Mouse (Mus musculus) spleen, adult 2 months (tissue): Measurements from ENCODE around the gene Zdhhc1. TPM values are rescaled to one million over a fixed set of nuclear protein-coding genes. Genes with fewer than 3 reads are reported as not detected.

Experiments
- DNase-seq, 2 experiments: peaks; one replicate each; pipeline versions ENCODE4 v3.0.0 to v3.0.0-alpha.2; 2012 to 2021; ENCODE audit warnings: low spot score in 2 of 2, low read depth in 1 of 2
- H3K27ac ChIP-seq: fragments of 200-500 bp; 2 replicates; pipeline ENCODE4 v1.5.1; 2012; ENCODE audit warnings: low read length, inconsistent platforms; ENCODE audit not compliant: insufficient read depth
- H3K27me3 ChIP-seq: fragments of 200-500 bp; 2 replicates; pipeline ENCODE4 v1.6.1; 2012; ENCODE audit warnings: mild to moderate bottlenecking, moderate library complexity, low read length, inconsistent platforms; ENCODE audit not compliant: control insufficient read depth, insufficient read depth
- H3K36me3 ChIP-seq: fragments of 200-500 bp; 2 replicates; pipeline ENCODE4 v1.6.1; 2012; ENCODE audit warnings: mild to moderate bottlenecking, low read length, inconsistent platforms; ENCODE audit not compliant: control insufficient read depth, insufficient read depth
- H3K4me1 ChIP-seq: fragments of 200-500 bp; 2 replicates; pipeline ENCODE4 v1.6.1; 2011; ENCODE audit warnings: inconsistent platforms; ENCODE audit not compliant: control insufficient read depth, insufficient read depth, insufficient read length
- H3K4me3 ChIP-seq: fragments of 200-500 bp; 2 replicates; pipeline ENCODE4 v1.5.1; 2011; ENCODE audit warnings: mild to moderate bottlenecking, inconsistent platforms; ENCODE audit not compliant: insufficient read depth, insufficient read length; ENCODE audit errors: extremely low read depth
- CTCF ChIP-seq: fragments of 200-500 bp; IDR thresholded peaks from 2 replicates; pipeline ENCODE4 v1.5.1; 2011; ENCODE audit warnings: mild to moderate bottlenecking, inconsistent platforms; ENCODE audit not compliant: insufficient read depth, insufficient read length, insufficient replicate concordance; ENCODE audit errors: extremely low read depth
- POLR2A ChIP-seq: fragments of 200-500 bp; IDR thresholded peaks from 2 replicates; pipeline ENCODE4 v1.6.1; 2011; ENCODE audit warnings: low read depth, low read length, inconsistent platforms
- WGBS: fragments of 180-500 bp; shearing (Covaris S2); methylation state at CpG from one replicate; pipeline ENCODE4 v1.1.7; 2018; 5-methylcytosine and 5-hydroxymethylcytosine counted together
- polyA plus RNA-seq: library from polyadenylated mRNA; depleted of rRNA; stranded (reverse); fragments of >200 nt; gene quantifications from 2 replicates; pipeline ENCODE4 v1.2.3, GENCODE M21; 2012

Gene Zdhhc1
- polyA plus RNA-seq, 1 experiment: 15.3 TPM

GRCm38 (mm10) chr8:105469816-105470215 is 26.9 kb downstream of the Zdhhc1 start:
- no peak for TF ChIP-seq POLR2A
- no peak for TF ChIP-seq CTCF
- Histone ChIP-seq H3K4me3 (no peak overlapping the region), H3K36me3 (no peaks in the 10 kb centered on the region), H3K27ac (no peak overlapping the region), H3K27me3 (no peaks in the 10 kb centered on the region; the same call in 1 of the 2 replicates), H3K4me1 (no peaks in the 10 kb centered on the region)
- no peak for DNase-seq
- WGBS: 83% methylated on average over 5 of the region's 5 CpGs

GRCm38 (mm10) chr8:105469041-105469695 is 27.5 kb downstream of the Zdhhc1 start:
- WGBS: 62% methylated on average over 6 of the region's 6 CpGs
- no peak for DNase-seq
- H3K36me3 ChIP-seq: no peaks in the 10 kb centered on the region
- no peak overlapping the region for H3K27ac ChIP-seq
- H3K4me1 ChIP-seq: no peaks in the 10 kb centered on the region
- H3K4me3 ChIP-seq: no peak overlapping the region
- no peaks in the 10 kb centered on the region; the same call in 1 of the 2 replicates for H3K27me3 ChIP-seq
- TF ChIP-seq CTCF (no peak), POLR2A (no peak)

DNA sequence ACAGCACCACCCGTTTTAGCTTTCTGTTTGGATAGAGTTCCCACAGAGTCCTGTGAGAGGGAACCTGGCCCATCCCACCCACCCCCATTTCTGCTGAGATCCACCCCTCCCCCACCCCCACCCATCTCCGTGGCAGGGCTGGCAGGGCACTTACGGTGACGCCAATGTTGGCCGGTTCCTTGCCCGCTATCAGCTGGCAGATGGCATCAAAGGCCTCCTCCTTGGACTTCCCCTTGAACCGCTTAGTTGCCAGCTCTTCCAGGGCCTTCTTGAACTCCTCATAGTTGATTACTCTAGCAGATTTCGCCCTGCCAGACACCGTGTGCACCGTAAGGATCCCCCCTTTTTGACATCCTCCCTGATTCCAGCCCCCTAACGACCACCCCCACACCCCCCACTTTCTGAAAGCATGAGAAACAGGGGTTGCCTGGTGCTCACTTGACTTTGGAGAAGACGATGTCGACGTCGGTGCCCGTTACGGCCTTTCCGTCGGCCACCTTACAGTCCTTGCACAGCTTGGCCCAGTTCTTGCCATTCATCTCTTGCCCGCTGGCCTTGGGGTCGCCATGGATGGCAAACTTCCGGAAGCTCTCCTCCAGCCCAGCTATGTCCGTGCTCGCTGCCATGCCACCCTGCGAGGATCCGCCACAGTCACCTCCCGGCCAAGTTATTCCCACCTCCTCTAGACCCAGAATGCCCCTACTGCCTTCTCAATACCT is 28.5 kb downstream of the Zdhhc1 start:
- WGBS: 88% methylated on average over 27 of the region's 27 CpGs
- DNase-seq: no peak
- Histone ChIP-seq H3K27ac (no peak overlapping the region), H3K27me3 (no peaks in the 10 kb centered on the region; the same call in 1 of the 2 replicates), H3K4me3 (no peak overlapping the region), H3K36me3 (no peaks in the 10 kb centered on the region), H3K4me1 (no peaks in the 10 kb centered on the region)
- TF ChIP-seq POLR2A: no peak

DNA sequence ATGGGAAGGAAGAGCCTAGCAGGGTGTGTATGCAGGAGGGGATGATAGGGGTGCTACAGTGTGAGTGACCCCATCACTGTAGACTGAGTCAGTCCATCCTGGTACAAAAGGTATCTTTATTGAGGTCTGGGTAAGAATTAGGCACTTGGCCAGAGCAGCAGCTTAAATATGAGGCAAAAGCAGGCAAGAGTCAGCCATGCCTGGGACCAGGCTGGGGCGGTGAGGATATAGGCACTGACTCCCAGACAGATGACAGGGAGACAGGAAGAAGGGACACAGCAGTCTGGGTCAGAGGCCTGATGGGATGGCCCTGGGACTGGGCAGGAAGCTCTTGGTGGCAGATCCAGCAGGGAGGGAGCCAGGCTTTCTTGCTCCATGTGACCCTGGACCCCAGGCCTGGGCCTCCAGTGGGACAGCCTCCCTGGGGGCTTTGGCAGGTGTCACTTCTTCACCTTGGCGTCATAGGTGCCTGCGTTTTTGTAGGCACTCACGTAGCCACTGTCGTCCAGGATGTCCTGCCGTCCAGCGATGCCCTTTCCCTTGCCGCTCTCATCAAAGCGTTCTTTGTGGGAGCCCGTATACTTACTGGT is 29.2 kb downstream of the Zdhhc1 start:
- no peaks in the 10 kb centered on the region for H3K36me3 ChIP-seq
- no peak for DNase-seq
- no peaks in the 10 kb centered on the region for H3K4me1 ChIP-seq
- no peak overlapping the region for H3K27ac ChIP-seq
- H3K4me3 ChIP-seq: no peak overlapping the region
- H3K27me3 ChIP-seq: no peaks in the 10 kb centered on the region; the same call in 1 of the 2 replicates
- TF ChIP-seq CTCF: no peak
- TF ChIP-seq POLR2A: no peak
- 97% methylated on average over 10 of the region's 10 CpGs for WGBS

DNA sequence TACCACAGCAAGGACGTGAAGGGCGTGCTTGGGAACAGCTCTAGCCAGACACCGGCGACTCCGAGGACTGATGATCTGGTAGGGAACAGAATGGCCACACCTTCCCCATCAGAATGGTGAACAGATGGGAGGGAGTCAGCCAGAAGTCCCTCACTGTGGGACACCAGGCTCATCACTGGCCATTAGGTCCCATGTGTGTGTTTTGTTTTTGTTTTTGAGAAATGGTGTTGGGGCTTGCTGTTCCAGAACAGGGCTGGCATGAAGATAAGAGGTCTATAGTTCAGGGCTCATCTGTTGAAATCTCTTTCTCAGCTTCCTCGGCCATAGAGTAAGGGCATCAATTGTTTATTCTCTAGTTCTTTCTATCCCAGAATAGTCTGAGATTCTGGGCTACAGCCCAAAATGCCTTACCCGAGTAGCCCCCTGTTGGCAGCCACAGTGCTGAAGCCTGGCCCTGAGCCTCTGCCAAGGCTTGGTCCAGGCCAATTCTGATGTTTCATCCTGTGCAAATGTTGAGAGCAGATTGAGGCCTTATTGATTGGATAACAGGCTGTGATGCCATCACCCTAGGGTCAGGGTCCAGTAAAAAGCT is 29.9 kb downstream of the Zdhhc1 start:
- Histone ChIP-seq H3K36me3 (no peaks in the 10 kb centered on the region), H3K27me3 (no peaks in the 10 kb centered on the region; the same call in 1 of the 2 replicates)
- 90% methylated on average over 7 of the region's 7 CpGs for WGBS

GRCm38 (mm10) chr8:105466246-105466645 is 30.5 kb downstream of the Zdhhc1 start:
- TF ChIP-seq POLR2A: no peak
- 86% methylated on average over 6 of the region's 6 CpGs for WGBS
- Histone ChIP-seq H3K27ac (no peak overlapping the region), H3K36me3 (no peaks in the 10 kb centered on the region), H3K4me3 (no peak overlapping the region), H3K4me1 (no peaks in the 10 kb centered on the region), H3K27me3 (no peaks in the 10 kb centered on the region)
- no peak for DNase-seq

More for the DNA sequence above, 29.9 kb downstream of the Zdhhc1 start:
- H3K4me1 ChIP-seq: no peaks in the 10 kb centered on the region
- H3K27ac ChIP-seq: no peak overlapping the region
- H3K4me3 ChIP-seq: no peak overlapping the region
- no peak for DNase-seq
- no peak for TF ChIP-seq CTCF
- TF ChIP-seq POLR2A: no peak

GRCm38 (mm10) chr8:105464595-105464994 is 32.1 kb downstream of the Zdhhc1 start:
- 58% methylated on average over 7 of the region's 7 CpGs for WGBS
- TF ChIP-seq CTCF: no peak
- no peak for TF ChIP-seq POLR2A
- Histone ChIP-seq H3K4me1 (no peaks in the 10 kb centered on the region), H3K27ac (no peak overlapping the region), H3K4me3 (no peak overlapping the region), H3K36me3 (no peaks in the 10 kb centered on the region), H3K27me3 (no peaks in the 10 kb centered on the region)
- no peak for DNase-seq
